Mouse (Mus musculus) CH12.LX (cell line): ENCODE measurements around the gene Vmn2r118. TPM values are rescaled to one million over a fixed set of nuclear protein-coding genes. Genes with fewer than 3 reads are reported as not detected.

Experiments
- DNase-seq: peaks from one replicate; pipeline ENCODE4 v3.0.0-alpha.2; 2013; ENCODE audit errors: extremely low read depth
- H3K27ac ChIP-seq: 2 replicates; pipeline ENCODE4 v1.5.1; 2012; ENCODE audit warnings: low read depth, mild to moderate bottlenecking, control low read depth, moderate library complexity; ENCODE audit not compliant: insufficient read depth
- H3K27me3 ChIP-seq: replicated peaks from 2 replicates; pipeline ENCODE3; 2012; ENCODE audit warnings: inconsistent platforms
- H3K36me3 ChIP-seq, 2 experiments: replicated peaks in 1 of 2; 2 replicates each; pipeline versions ENCODE3 to v1.6.1; 2012; ENCODE audit warnings: inconsistent platforms in 1 of 2, low read length in 1 of 2, mild to moderate bottlenecking in 1 of 2, mixed read lengths in 1 of 2, moderate library complexity in 1 of 2; ENCODE audit not compliant: control insufficient read depth in 1 of 2, insufficient read depth in 1 of 2
- H3K4me1 ChIP-seq, 2 experiments: 2 replicates each; pipeline ENCODE4 v1.6.1; 2012; ENCODE audit warnings: inconsistent platforms in 1 of 2, moderate library complexity in 1 of 2; ENCODE audit not compliant: insufficient read depth in 2 of 2, control insufficient read depth in 1 of 2
- H3K4me2 ChIP-seq: 2 replicates; pipeline ENCODE4 v1.6.1; 2012; ENCODE audit warnings: low read depth, mild to moderate bottlenecking, control low read depth; ENCODE audit not compliant: poor library complexity, insufficient read depth, severe bottlenecking
- H3K4me3 ChIP-seq, 3 experiments: fragments of 150-350 bp in 1 of 3; sonication (generic) in 1 of 3; replicated peaks in 1 of 3; 2 replicates each; pipeline versions ENCODE3 to v1.5.1; 2011 to 2012; ENCODE audit warnings: low read depth in 2 of 3, low read length in 2 of 3, mild to moderate bottlenecking in 2 of 3, moderate library complexity in 2 of 3, control low read depth in 1 of 3, improper control_type of control experiment in 1 of 3, inconsistent platforms in 1 of 3, mixed read lengths in 1 of 3; ENCODE audit not compliant: poor library complexity in 1 of 3
- H3K79me2 ChIP-seq: replicated peaks from 2 replicates; pipeline ENCODE4 v1.6.1; 2012; ENCODE audit warnings: mild to moderate bottlenecking, moderate library complexity; ENCODE audit not compliant: control insufficient read depth, poor library complexity, insufficient read depth, severe bottlenecking; ENCODE audit errors: extremely low read depth
- H3K9ac ChIP-seq: 2 replicates; pipeline ENCODE4 v1.6.1; 2012; ENCODE audit warnings: low read depth, mild to moderate bottlenecking, control low read depth, moderate library complexity; ENCODE audit not compliant: insufficient read depth
- H3K9me3 ChIP-seq: replicated peaks from 2 replicates; pipeline ENCODE3; 2012; ENCODE audit warnings: low read length, inconsistent platforms, mixed read lengths
- BHLHE40 ChIP-seq: IDR thresholded peaks from 2 replicates; pipeline ENCODE4 v1.6.1; 2011; ENCODE audit warnings: mild to moderate bottlenecking, low read depth, low read length, improper control_type of control experiment
- CHD1 ChIP-seq: IDR thresholded peaks from 2 replicates; pipeline ENCODE4 v1.6.1; 2012; ENCODE audit warnings: low read depth, low read length, improper control_type of control experiment, inconsistent platforms
- CHD2 ChIP-seq: IDR thresholded peaks from 2 replicates; pipeline ENCODE4 v1.6.1; 2011; ENCODE audit warnings: low read length, improper control_type of control experiment
- GABPA ChIP-seq: IDR thresholded peaks from 2 replicates; pipeline ENCODE4 v1.6.1; 2012; ENCODE audit warnings: low read depth, low read length, improper control_type of control experiment, inconsistent platforms; ENCODE audit not compliant: insufficient replicate concordance
- MAFK ChIP-seq: IDR thresholded peaks from 2 replicates; pipeline ENCODE4 v1.6.1; 2011; ENCODE audit warnings: low read length, improper control_type of control experiment; ENCODE audit not compliant: insufficient replicate concordance
- MAZ ChIP-seq: IDR thresholded peaks from 2 replicates; pipeline ENCODE4 v1.6.1; 2012; ENCODE audit warnings: low read depth, mild to moderate bottlenecking, inconsistent platforms, low read length, improper control_type of control experiment, moderate library complexity
- PAX5 ChIP-seq: IDR thresholded peaks from 2 replicates; pipeline ENCODE4 v1.6.1; 2012; ENCODE audit warnings: low read length, inconsistent platforms, mixed read lengths
- POLR2A ChIP-seq: IDR thresholded peaks from 2 replicates; pipeline ENCODE4 v1.6.1; 2011; ENCODE audit warnings: low read depth, mild to moderate bottlenecking, improper control_type of control experiment, low read length
- POLR2AphosphoS2 ChIP-seq: IDR thresholded peaks from 2 replicates; pipeline ENCODE4 v1.6.1; 2011; ENCODE audit warnings: low read depth, low read length, improper control_type of control experiment
- RAD21 ChIP-seq: IDR thresholded peaks from 2 replicates; pipeline ENCODE4 v1.6.1; 2011; ENCODE audit warnings: low read depth, mild to moderate bottlenecking, low read length, improper control_type of control experiment, moderate library complexity
- RCOR1 ChIP-seq: conservative IDR thresholded peaks from 2 replicates; pipeline ENCODE4 v1.6.1; 2012; ENCODE audit warnings: low read depth, mild to moderate bottlenecking, inconsistent platforms, low read length, improper control_type of control experiment
- TCF12 ChIP-seq: IDR thresholded peaks from 2 replicates; pipeline ENCODE4 v1.6.1; 2014; ENCODE audit warnings: low read depth, mild to moderate bottlenecking, inconsistent platforms, low read length, improper control_type of control experiment
- UBTF ChIP-seq: IDR thresholded peaks from 2 replicates; pipeline ENCODE4 v1.6.1; 2012; ENCODE audit warnings: low read depth, mild to moderate bottlenecking, inconsistent platforms, low read length, improper control_type of control experiment, moderate library complexity
- USF1 ChIP-seq: IDR thresholded peaks from 2 replicates; pipeline ENCODE4 v1.6.1; 2014; ENCODE audit warnings: low read depth, mild to moderate bottlenecking, inconsistent platforms, low read length, improper control_type of control experiment
- dilution Hi-C: fragments of 300-500 bp; cut with MboI; formaldehyde crosslinking; loops from 2 replicates; pipeline ENCODE4 v1.14.3; 2020; ENCODE audit warnings: low sequenced_read_pairs; ENCODE audit not compliant: extremely low pct_unique_long_range_greater_than_20kb, extremely low pct_ligation_motif_present
- in situ Hi-C: fragments of 300-500 bp; cut with MboI; formaldehyde crosslinking; loops from 3 replicates; pipeline ENCODE4 v1.14.3; 2019; ENCODE audit warnings: low sequenced_read_pairs, low pct_ligation_motif_present, low pct_unique_long_range_greater_than_20kb, mixed read lengths
- polyA plus RNA-seq: library from polyadenylated mRNA; unstranded; fragments of >175 nt; gene quantifications from 2 replicates; pipeline ENCODE4 v1.2.1, GENCODE M21; 2012; ENCODE audit warnings: low read depth; ENCODE audit not compliant: insufficient read length
- total RNA-seq, 2 experiments: library from RNA; depleted of rRNA; stranded (reverse); fragments of 300-350 nt in 1 of 2; fragments of >200 nt in 1 of 2; gene quantifications; 2 replicates each; pipeline ENCODE4 v1.2.3; 2012 to 2014

Vmn2r118 gene
- total and polyA plus RNA-seq, 3 experiments, result not detected

DNA sequence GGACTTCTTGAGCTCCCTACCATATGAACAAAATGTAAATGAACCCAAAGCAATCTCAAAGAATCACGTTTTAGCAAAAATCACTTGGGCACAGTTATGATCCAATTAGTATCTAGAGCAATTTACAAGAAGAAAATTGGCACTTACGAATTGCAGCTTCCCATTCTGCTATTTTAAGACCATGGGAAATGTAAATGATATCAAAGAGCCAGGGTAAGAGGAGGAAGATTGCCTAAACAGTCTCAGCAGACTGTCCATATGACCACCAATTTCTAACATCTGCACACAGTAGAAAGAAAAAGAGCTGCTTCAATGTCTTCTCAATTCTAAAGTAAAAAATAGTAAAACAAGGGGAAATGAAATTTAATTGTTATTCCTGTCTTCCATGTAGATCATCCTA lies 63.2 kb downstream of the Vmn2r118 start:
- DNase-seq, result no peak
- in situ Hi-C loops, result no loop called here
- no peaks in the 10 kb centered on the region for H3K36me3 ChIP-seq
- no peak overlapping the region for H3K4me2 ChIP-seq
- no peaks in the 10 kb centered on the region for H3K79me2 ChIP-seq
- no peak overlapping the region for H3K4me3 ChIP-seq
- no peak for TF ChIP-seq PAX5
- no peak for TF ChIP-seq POLR2AphosphoS2
- no peak for TF ChIP-seq TCF12
- no peak for TF ChIP-seq CHD2
- no peak for TF ChIP-seq MAZ
- no peak for TF ChIP-seq RCOR1
- TF ChIP-seq BHLHE40, result no peak
- TF ChIP-seq USF1, result no peak
- no peak for TF ChIP-seq RAD21
- no peak for TF ChIP-seq CHD1
- no peak for TF ChIP-seq POLR2A
- TF ChIP-seq UBTF, result no peak
- TF ChIP-seq MAFK, result no peak
- H3K27ac ChIP-seq, result no peak overlapping the region
- no peaks in the 10 kb centered on the region for H3K4me1 ChIP-seq
- no peaks in the 10 kb centered on the region for H3K9me3 ChIP-seq
- dilution Hi-C loops, result no loop called here
- H3K9ac ChIP-seq, result no peak overlapping the region
- H3K27me3 ChIP-seq, result peaks cover 8% of the 10 kb centered on the region

GRCm38 (mm10) chr17:55548476-55548875 lies 76.5 kb downstream of the Vmn2r118 start:
- dilution Hi-C loops, result no loop called here
- H3K4me3 ChIP-seq, result no peak overlapping the region

More at GRCm38 (mm10) chr17:55548476-55548875, 76.5 kb downstream of the Vmn2r118 start:
- Histone ChIP-seq H3K27me3 (peaks cover 3% of the 10 kb centered on the region), H3K4me2 (no peak overlapping the region), H3K9me3 (no peaks in the 10 kb centered on the region), H3K9ac (no peak overlapping the region), H3K27ac (no peak overlapping the region), H3K36me3 (no peaks in the 10 kb centered on the region), H3K4me1 (no peaks in the 10 kb centered on the region), H3K79me2 (no peaks in the 10 kb centered on the region)
- in situ Hi-C loops, result no loop called here
- TF ChIP-seq TCF12 (no peak), USF1 (no peak), GABPA (no peak), BHLHE40 (no peak)
- no peak for DNase-seq

Other genes starting within 250 kb of the Vmn2r118 start
- not detected in 2 replicates for gene St6gal2, start 179.8 kb downstream of the Vmn2r118 start, total RNA-seq (2012; rRNA removed)
- not detected in 2 replicates for gene St6gal2, start 179.8 kb downstream of the Vmn2r118 start, total RNA-seq (2014; rRNA removed)
- gene St6gal2, start 179.8 kb downstream of the Vmn2r118 start, polyA plus RNA-seq, result not detected in 2 replicates
- 5.9 and 6.0 TPM in 2 replicates for gene Pot1b, start 87.4 kb upstream of the Vmn2r118 start, total RNA-seq (2012; rRNA removed)
- gene Pot1b, start 87.4 kb upstream of the Vmn2r118 start, total RNA-seq (2014; rRNA removed), result 8.5 and 10.2 TPM in 2 replicates
- gene Pot1b, start 87.4 kb upstream of the Vmn2r118 start, polyA plus RNA-seq, result 8.0 and 8.2 TPM in 2 replicates
- gene Adgre4, start 124.8 kb upstream of the Vmn2r118 start, total RNA-seq (2012; rRNA removed), result not detected in 2 replicates
- gene Adgre4, start 124.8 kb upstream of the Vmn2r118 start, total RNA-seq (2014; rRNA removed), result 0.09 and 0.16 TPM in 2 replicates
- gene Adgre4, start 124.8 kb upstream of the Vmn2r118 start, polyA plus RNA-seq, result 0.11 and 0.14 TPM in 2 replicates